ENCODE assay signal across 8 mouse cellular contexts in genomic region chr6:92067146-92067790, GRCm38 (mm10). TPM values are rescaled to one million over a fixed set of nuclear protein-coding genes. Genes with fewer than 3 reads are reported as not detected.
A peak's percentile ranks its signal among the peaks of the same experiment; 100 is the strongest.
DNase-seq lines count a peak whose midpoint lies in the region; ATAC-seq and TF ChIP-seq lines count a peak whose summit lies in the region.

No protein-coding gene starts in this region.

- DNase-seq in 3134 (ENCODE audit: extremely low read depth, insufficient read length, low spot score), result peak; percentile 51
- peak; percentile 58 for DNase-seq in adrenal gland, adult 8-10 months
- peak; percentile 75 for DNase-seq in embryo, embryonic 9.5 days (ENCODE audit: extremely low spot score)
- DNase-seq in heart, adult 11 months, result peak; percentile 96
- peak; percentile 79 for DNase-seq in kidney, adult 18-20 months
- peak; percentile 74 for DNase-seq in limb, embryonic 14.5 days (ENCODE audit: low spot score)
- peak; percentile 9 to 51 for DNase-seq in spleen, adult 2 months (ENCODE audit: low read depth in 1 of 2, low spot score in 2 of 2)

- H3K36me3 ChIP-seq in limb, embryonic 14.5 days (ENCODE audit: control insufficient read depth, insufficient read depth, low read length), result no peaks in the 10 kb centered on the region
- H3K36me3 ChIP-seq in midbrain, embryonic 16.5 days (ENCODE audit: control insufficient read depth, insufficient read depth, low read length), result no peaks in the 10 kb centered on the region
- no peaks in the 10 kb centered on the region for H3K36me3 ChIP-seq in spleen, adult 2 months (ENCODE audit: control insufficient read depth, insufficient read depth, low read length)

- no peaks in the 10 kb centered on the region for H3K27me3 ChIP-seq in limb, embryonic 14.5 days (ENCODE audit: control insufficient read depth, insufficient read depth, low read length)
- no peaks in the 10 kb centered on the region for H3K27me3 ChIP-seq in midbrain, embryonic 16.5 days (ENCODE audit: control insufficient read depth, insufficient read depth, low read depth, low read length)
- no peaks in the 10 kb centered on the region for H3K27me3 ChIP-seq in spleen, adult 2 months (ENCODE audit: control insufficient read depth, insufficient read depth, low read length)

- H3K27ac ChIP-seq in limb, embryonic 14.5 days (replicated peaks; ENCODE audit: low read depth, low read length), result no peak overlapping the region
- H3K27ac ChIP-seq in midbrain, embryonic 16.5 days (ENCODE audit: low read length), result no peak overlapping the region
- no peak overlapping the region for H3K27ac ChIP-seq in spleen, adult 2 months (ENCODE audit: insufficient read depth, low read length)

- ATAC-seq in limb, embryonic 14.5 days (ENCODE audit: low FRiP score, low read depth), result peak; percentile 74
- peak; percentile 88 for ATAC-seq in midbrain, embryonic 16.5 days

- no peaks in the 10 kb centered on the region for H3K4me1 ChIP-seq in limb, embryonic 14.5 days (ENCODE audit: control insufficient read depth, insufficient read depth, low read length)
- H3K4me1 ChIP-seq in midbrain, embryonic 16.5 days (ENCODE audit: control insufficient read depth, insufficient read depth, low read length), result no peaks in the 10 kb centered on the region
- no peaks in the 10 kb centered on the region for H3K4me1 ChIP-seq in spleen, adult 2 months (ENCODE audit: control insufficient read depth, insufficient read depth, insufficient read length)

- TF ChIP-seq CTCF in spleen, adult 2 months (IDR thresholded peaks at IDR 0.05; ENCODE audit: extremely low read depth, insufficient read depth, insufficient read length, insufficient replicate concordance), result peak; percentile 94

- no peak for TF ChIP-seq POLR2A in limb, embryonic 14.5 days (IDR thresholded peaks at IDR 0.05; ENCODE audit: borderline replicate concordance, extremely low read depth, insufficient read depth, insufficient read length)
- TF ChIP-seq POLR2A in spleen, adult 2 months (IDR thresholded peaks at IDR 0.05; ENCODE audit: low read depth, low read length), result no peak

- no peaks in the 10 kb centered on the region for H3K9me3 ChIP-seq in limb, embryonic 14.5 days (ENCODE audit: control insufficient read depth, low read length)
- H3K9me3 ChIP-seq in midbrain, embryonic 16.5 days (replicated peaks; ENCODE audit: control insufficient read depth, low read length, poor library complexity, severe bottlenecking), result no peaks in the 10 kb centered on the region

- H3K9ac ChIP-seq in limb, embryonic 14.5 days (ENCODE audit: low read depth, low read length, severe bottlenecking), result 0 out of 2 replicates have a peak overlapping the region, but pooled peaks have one; percentile 18
- H3K9ac ChIP-seq in midbrain, embryonic 16.5 days (ENCODE audit: low read depth, low read length), result no peak overlapping the region

- WGBS in limb, embryonic 14.5 days, result 25% methylated on average over 16 of the region's 16 CpGs
- 35% methylated on average over 16 of the region's 16 CpGs for WGBS in midbrain, embryonic 16.5 days
- WGBS in spleen, adult 2 months, result 56% methylated on average over 16 of the region's 16 CpGs

- no peak overlapping the region for H3K4me3 ChIP-seq in limb, embryonic 14.5 days (replicated peaks; ENCODE audit: low read length)
- no peak overlapping the region for H3K4me3 ChIP-seq in midbrain, embryonic 16.5 days (ENCODE audit: low read depth, low read length)
- no peak overlapping the region for H3K4me3 ChIP-seq in spleen, adult 2 months (ENCODE audit: extremely low read depth, insufficient read depth, insufficient read length)

- no peak overlapping the region for H3K4me2 ChIP-seq in limb, embryonic 14.5 days (replicated peaks; ENCODE audit: low read depth, low read length, severe bottlenecking)
- no peak overlapping the region for H3K4me2 ChIP-seq in midbrain, embryonic 16.5 days (ENCODE audit: low read length)

RNA-seq across cellular contexts. Expression of gene Nr2c2, which starts 23.9 kb away (rescaled TPM):
- 10 to 100 TPM; 41.2 to 57.1 (median 45.4) TPM for total RNA-seq in adrenal gland, adult 8-10 months (2022)
- 23.1 and 26.1 TPM in 2 replicates for polyA plus RNA-seq in limb, embryonic 14.5 days (2012; rRNA removed)
- 27.1 and 35.3 TPM in 2 replicates for polyA plus RNA-seq in limb, embryonic 14.5 days (2014; fragmentation: Nextera tagmentation; extraction: Ambion mirVana)
- polyA plus RNA-seq in midbrain, embryonic 16.5 days (2015; fragmentation: Nextera tagmentation; extraction: Ambion mirVana), result 18.7 and 23.4 TPM in 2 replicates
- polyA plus RNA-seq in spleen, adult 2 months (2012; rRNA removed), result 14.3 and 20.5 TPM in 2 replicates

Comparison
In these comparisons a context has a peak if more than half of its experiments do, and no peak if none do; other contexts are left out.
1. DNase-seq: peak in every context shown above with its lines; median percentile 96 in heart, adult 11 months; 79 in kidney, adult 18-20 months; 75 in embryo, embryonic 9.5 days; 74 in limb, embryonic 14.5 days; 58 in adrenal gland, adult 8-10 months; 51 in 3134; 30 in spleen, adult 2 months.